Mouse (Mus musculus): ENCODE measurements around the gene Bod1.

- TF ChIP-seq CTCF (IDR thresholded peaks at IDR 0.05; ENCODE audit: borderline replicate concordance, extremely low read depth, insufficient read depth, insufficient read length) (no peak), POLR2A (IDR thresholded peaks at IDR 0.05; ENCODE audit: borderline replicate concordance, extremely low read depth, insufficient read depth, insufficient read length, poor library complexity, severe bottlenecking) (no peak)
These were observed 482 bp upstream of the Bod1 start for GRCm38 (mm10) chr11:31672170-31672563.

All from brain, embryonic 14.5 days (tissue).